In genomic region chrX:157563794-157564193, GRCm38 (mm10) we compare ENCODE assay signal across 10 mouse cellular contexts. TPM values are rescaled to one million over a fixed set of nuclear protein-coding genes. Genes with fewer than 3 reads are reported as not detected.
DNase-seq lines count a peak whose midpoint lies in the region; TF ChIP-seq lines count a peak whose summit lies in the region.
"Had no signal": no experiment of that assay in that cellular context is flagged by ENCODE, and none has a peak within 500 bp of the region (broad histone marks: within the 10 kb centered on the region; RNA-seq: fewer than 3 reads in every experiment).

No protein-coding gene starts in this region.

- no peaks in the 10 kb centered on the region for H3K36me3 ChIP-seq in ES-Bruce4 (ENCODE audit: control insufficient read depth, insufficient read depth, low read length, poor library complexity, severe bottlenecking)

- no peaks in the 10 kb centered on the region for H3K4me1 ChIP-seq in ES-Bruce4 (ENCODE audit: control insufficient read depth, insufficient read depth, low read length)
- H3K4me1 ChIP-seq: heart, embryonic 13.5 days; neural tube, embryonic 13.5 days had no signal

- no peak overlapping the region for H3K9ac ChIP-seq in ES-Bruce4 (ENCODE audit: low read depth, poor library complexity, severe bottlenecking)
- H3K9ac ChIP-seq: heart, embryonic 13.5 days; neural tube, embryonic 13.5 days had no signal

- intact Hi-C loops in left cerebral cortex, postnatal 36 days (cut with DNase I): no loop called here

- no peaks in the 10 kb centered on the region for H3K9me3 ChIP-seq in ES-Bruce4 (replicated peaks; ENCODE audit: control insufficient read depth, insufficient read depth, low read length, poor library complexity, severe bottlenecking)
- H3K9me3 ChIP-seq: heart, embryonic 13.5 days; neural tube, embryonic 13.5 days had no signal

- H3K27me3 ChIP-seq in ES-Bruce4 (ENCODE audit: control insufficient read depth, insufficient read depth, low read length, poor library complexity, severe bottlenecking): no peaks in the 10 kb centered on the region
- H3K27me3 ChIP-seq: heart, embryonic 13.5 days; neural tube, embryonic 13.5 days had no signal

- TF ChIP-seq POLR2A in ES-Bruce4 (IDR thresholded peaks at IDR 0.05; ENCODE audit: insufficient read depth, low read length): no peak

- DNase-seq in kidney, adult 8-10 months: peak; percentile 1 to 17
- DNase-seq in kidney, postnatal 14 days: no peak
- peak; percentile 33 to 43 for DNase-seq in B cell, adult 2 months
- peak; percentile 8 for DNase-seq in lung, postnatal 10 days
- no peak for DNase-seq in right cerebral cortex, postnatal 4 days
- DNase-seq in left cerebral cortex, postnatal 36 days (ENCODE audit: low spot score in 2 of 2): no peak
- no peak for DNase-seq in layer of hippocampus, postnatal 36 days

- TF ChIP-seq CTCF in ES-Bruce4 (IDR thresholded peaks at IDR 0.05; ENCODE audit: low read depth, low read length): peak; percentile 33

- no peak overlapping the region for H3K4me3 ChIP-seq in ES-Bruce4 (ENCODE audit: low read depth, low read length)
- H3K4me3 ChIP-seq: heart, embryonic 13.5 days; neural tube, embryonic 13.5 days had no signal

- no peak overlapping the region for H3K27ac ChIP-seq in ES-Bruce4 (ENCODE audit: insufficient read depth, low read length)
- H3K27ac ChIP-seq: heart, embryonic 13.5 days; neural tube, embryonic 13.5 days had no signal

- TF ChIP-seq EP300 in ES-Bruce4 (IDR thresholded peaks at IDR 0.05; ENCODE audit: insufficient read depth, low read depth, low read length): no peak

RNA-seq across cellular contexts. Expression of gene Yy2, which starts 5.0 kb away (rescaled TPM):
- polyA plus RNA-seq in ES-Bruce4 (2011; ENCODE audit: insufficient read depth, insufficient read length, low read depth, missing spikeins): 4.4 and 5.5 TPM in 2 replicates
- total RNA-seq in left cerebral cortex, postnatal 36 days (2021): not detected
- total RNA-seq in layer of hippocampus, postnatal 36 days (2021): not detected

RNA-seq across cellular contexts. Expression of gene Mbtps2, which starts 34.7 kb away (rescaled TPM):
- 56.4 and 59.8 TPM in 2 replicates for polyA plus RNA-seq in ES-Bruce4 (2011; ENCODE audit: insufficient read depth, insufficient read length, low read depth, missing spikeins)
- 10 to 100 TPM; 23.7 to 24.2 TPM for total RNA-seq in left cerebral cortex, postnatal 36 days (2021)
- total RNA-seq in layer of hippocampus, postnatal 36 days (2021): 10 to 100 TPM; 30.3 to 33.2 TPM

Comparison
In these comparisons a context has a peak if more than half of its experiments do, and no peak if none do; other contexts are left out.
1. DNase-seq: peak in kidney, adult 8-10 months (2 of 2), B cell, adult 2 months (2 of 2) and lung, postnatal 10 days (single experiment); none in kidney, postnatal 14 days (single experiment), right cerebral cortex, postnatal 4 days (single experiment), left cerebral cortex, postnatal 36 days (0 of 2) and layer of hippocampus, postnatal 36 days (0 of 2).